Mouse (Mus musculus) neutrophil, adult 65 days (primary cell): ENCODE measurements around the gene Cavin1. TPM values are rescaled to one million over a fixed set of nuclear protein-coding genes. Genes with fewer than 3 reads are reported as not detected.

Experiments used
- total RNA-seq: library from RNA; stranded (reverse); gene quantifications from 2 replicates; pipeline ENCODE4 v1.2.4, GENCODE M21; 2023

The Cavin1 gene
- total RNA-seq: 0.48 and 0.98 TPM in 2 replicates

DNA sequence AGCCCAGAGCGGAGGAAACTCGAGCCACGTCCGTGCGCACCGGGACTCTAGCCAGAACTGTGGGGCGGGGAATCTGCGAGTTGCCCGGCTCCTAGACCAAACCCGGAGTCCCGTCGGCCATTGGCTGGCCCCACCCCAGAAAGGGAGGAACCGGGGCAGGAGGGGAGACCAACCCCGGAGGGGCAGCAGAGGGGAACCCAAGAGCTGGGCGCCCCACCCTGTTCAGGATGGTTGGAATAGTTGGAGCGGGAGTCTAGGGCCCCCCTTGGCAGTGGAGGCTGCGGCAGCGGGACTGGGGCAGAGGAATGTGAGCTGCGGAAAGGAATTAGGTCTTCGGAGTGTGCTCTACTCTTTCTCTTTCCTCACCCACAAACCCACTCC lies at the start of gene Cavin1:
TSS of gene Cavin1 (minus strand) at position 331 of the 381 bp plus-strand sequence.

DNA sequence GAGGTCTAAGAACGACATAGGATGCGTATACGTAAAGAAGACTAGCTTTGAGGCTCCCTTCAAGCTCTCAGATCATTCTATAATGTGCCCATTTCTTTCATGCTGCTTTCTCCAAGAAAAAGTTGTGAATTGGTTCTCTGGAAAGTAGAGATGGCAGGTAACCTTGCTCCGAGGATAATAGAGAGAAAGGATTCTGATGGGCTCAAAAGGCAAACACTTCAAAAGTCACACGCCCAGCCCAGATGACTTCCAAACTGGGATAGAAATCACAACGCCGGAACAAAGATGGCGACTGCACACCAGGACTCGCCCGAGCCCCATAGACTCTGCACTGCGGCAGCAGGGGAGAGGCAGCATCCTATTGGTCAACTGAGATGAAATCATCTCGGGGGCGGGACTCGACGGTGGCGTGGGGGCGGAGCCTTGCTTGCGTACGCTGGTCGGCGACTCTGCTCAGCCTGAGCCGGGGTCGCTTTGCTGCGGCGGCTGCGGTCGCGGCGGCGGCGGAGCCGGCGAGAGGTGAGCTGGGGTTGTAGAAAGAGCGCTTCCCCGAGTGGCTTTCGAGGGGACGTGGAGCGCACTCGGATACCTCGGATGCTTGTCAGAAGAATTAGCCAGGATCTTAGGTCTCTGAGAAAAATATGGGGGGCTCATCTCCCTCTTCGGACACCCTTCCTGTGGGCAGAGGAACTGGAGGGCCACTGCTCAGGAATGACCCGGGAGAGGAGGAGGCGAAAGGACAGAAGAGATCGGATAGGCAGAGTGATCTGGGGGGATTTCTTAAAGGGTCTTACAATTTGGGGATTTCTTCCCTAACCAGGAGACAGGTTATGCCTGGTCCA lies 38.6 kb upstream of the Cavin1 start, which contains the start of gene Atp6v0a1:
TSS of gene Atp6v0a1 (plus strand) at position 407 of the 842 bp plus-strand sequence.

DNA sequence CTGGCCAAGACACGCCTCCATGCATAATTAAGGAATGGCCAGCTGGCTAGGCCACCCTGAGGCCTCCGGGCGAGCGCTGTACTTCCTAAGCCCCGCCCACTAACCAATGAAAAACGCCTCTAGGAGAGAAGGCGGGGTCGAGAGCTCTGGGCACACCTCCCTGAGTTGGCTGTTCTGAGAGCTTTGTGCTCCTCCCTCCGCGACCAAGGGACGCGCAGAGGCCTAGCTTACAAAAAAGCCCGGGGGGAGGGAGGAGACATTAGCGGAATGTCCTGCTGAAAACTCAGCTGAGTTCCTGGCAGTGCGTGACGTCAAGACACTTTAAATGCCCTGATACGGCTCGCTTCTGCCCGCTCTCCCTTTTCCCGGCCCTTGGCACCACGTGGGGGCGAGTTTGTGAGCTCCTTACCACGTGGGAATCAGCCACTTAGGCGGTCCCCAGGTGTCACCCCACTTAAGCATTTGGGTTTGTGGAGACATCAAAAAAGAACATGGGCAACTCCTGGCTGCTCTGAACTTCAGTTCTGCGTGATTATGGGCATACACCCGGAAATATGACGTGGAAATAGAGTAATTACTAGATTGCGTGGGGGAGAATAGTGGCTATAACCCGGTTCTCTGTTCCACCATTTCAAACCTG lies 31.1 kb downstream of the Cavin1 start, which contains the start of gene Stat3:
TSS of gene Stat3 (minus strand) at position 29 of the 640 bp plus-strand sequence.

Other genes starting within 250 kb of the Cavin1 start
- 158 and 168 TPM in 2 replicates for gene Rab5c, start 232.7 kb downstream of the Cavin1 start, total RNA-seq
- not detected in 2 replicates for gene Kcnh4, start 210.9 kb downstream of the Cavin1 start, total RNA-seq
- gene Hcrt, start 208.0 kb downstream of the Cavin1 start, total RNA-seq: not detected in 2 replicates
- gene Ghdc, start 199.9 kb downstream of the Cavin1 start, total RNA-seq: 8.8 and 13.0 TPM in 2 replicates
- gene Stat5b, start 120.2 kb downstream of the Cavin1 start, total RNA-seq: 82.0 and 86.7 TPM in 2 replicates
- 24.8 and 31.5 TPM in 2 replicates for gene Stat5a, start 111.5 kb downstream of the Cavin1 start, total RNA-seq
- gene Stat3, start 31.3 kb downstream of the Cavin1 start, total RNA-seq: 385 and 488 TPM in 2 replicates
- gene Atp6v0a1, start 38.6 kb upstream of the Cavin1 start, total RNA-seq: 85.5 and 131 TPM in 2 replicates
- 6.4 and 8.0 TPM in 2 replicates for gene Naglu, start 99.1 kb upstream of the Cavin1 start, total RNA-seq
- gene Hsd17b1, start 107.5 kb upstream of the Cavin1 start, total RNA-seq: 1.2 and 1.9 TPM in 2 replicates
- gene Coasy, start 111.7 kb upstream of the Cavin1 start, total RNA-seq: 9.2 and 9.9 TPM in 2 replicates
- 34.2 and 43.5 TPM in 2 replicates for gene Mlx, start 116.4 kb upstream of the Cavin1 start, total RNA-seq
- gene Psmc3ip, start 124.5 kb upstream of the Cavin1 start, total RNA-seq: 3.6 and 3.7 TPM in 2 replicates
- 24.0 and 28.6 TPM in 2 replicates for gene Retreg3, start 149.0 kb upstream of the Cavin1 start, total RNA-seq
- gene Tubg1, start 149.1 kb upstream of the Cavin1 start, total RNA-seq: 9.6 and 12.6 TPM in 2 replicates
- gene Tubg2, start 185.0 kb upstream of the Cavin1 start, total RNA-seq: 0.59 and 1.2 TPM in 2 replicates
- gene Cntnap1, start 199.6 kb upstream of the Cavin1 start, total RNA-seq: 0.66 TPM in 2 replicates
- gene Plekhh3, start 200.5 kb upstream of the Cavin1 start, total RNA-seq: 1.9 and 2.7 TPM in 2 replicates
- gene Ccr10, start 204.6 kb upstream of the Cavin1 start, total RNA-seq: 0.29 and 0.63 TPM in 2 replicates